Mouse (Mus musculus) thymus, adult 2 months (tissue): ENCODE measurements around the gene Fbxl16.

Experiments used
- CTCF ChIP-seq: fragments of 200-500 bp; IDR thresholded peaks from 2 replicates; pipeline ENCODE4 v1.5.1; 2012; ENCODE audit warnings: mild to moderate bottlenecking, control low read depth, low read length, moderate library complexity, borderline replicate concordance; ENCODE audit not compliant: control insufficient read depth, poor library complexity, insufficient read depth; ENCODE audit errors: extremely low read depth
- POLR2A ChIP-seq: fragments of 200-500 bp; IDR thresholded peaks from 2 replicates; pipeline ENCODE4 v1.6.1; 2012; ENCODE audit warnings: mild to moderate bottlenecking, low read length, control low read depth, moderate library complexity; ENCODE audit not compliant: control insufficient read depth, poor library complexity, insufficient read depth; ENCODE audit errors: extremely low read depth

DNA sequence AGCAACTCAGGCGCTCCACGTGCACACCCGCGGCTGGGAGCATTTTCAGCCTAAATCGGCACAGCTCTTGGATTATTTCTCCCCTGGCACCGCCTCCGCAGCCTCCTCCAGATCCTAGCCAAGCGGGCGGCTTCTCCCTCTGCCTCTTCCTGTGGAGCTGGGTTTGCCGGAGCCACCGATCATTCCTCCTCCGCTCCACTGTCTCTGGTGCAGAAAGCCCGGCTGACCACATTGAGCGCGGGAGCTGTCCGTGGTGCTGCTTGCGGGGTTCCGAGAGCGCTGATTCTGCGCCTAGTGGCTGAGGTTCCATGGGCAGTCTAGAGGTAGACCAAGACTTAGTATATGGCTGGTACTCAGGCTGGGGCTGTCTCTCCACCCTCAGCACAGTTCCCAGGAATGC is 4.6 kb downstream of the Fbxl16 start:
- TF ChIP-seq POLR2A (no peak), CTCF (0 out of 2 replicates have a peak, but pooled peaks have one; percentile 54)
